Mouse (Mus musculus): ENCODE measurements at regions not wholly inside any gene's neighbourhood (a gene's known extent, or its start where the extent isn't known, plus 50 kb on each side); places are given as distances from the start of the nearest gene placed in this dataset.
"Not testable (repeated sequence)": the region's sequence is repeated elsewhere in the genome, so short reads cannot be mapped to it uniquely, and the experiment has no call there.

GRCm38 (mm10) chr6:68884130-68884529, 1348.5 kb upstream of the Tacstd2 start:
- TF ChIP-seq ZC3H11A (IDR thresholded peaks at IDR 0.05; ENCODE audit: borderline replicate concordance, low read depth, low read length) (no peak), ZNF384 (IDR thresholded peaks at IDR 0.05; ENCODE audit: low read depth, low read length) (no peak), CHD2 (IDR thresholded peaks at IDR 0.05; ENCODE audit: low read depth, low read length) (no peak), MAFK (IDR thresholded peaks at IDR 0.05; ENCODE audit: insufficient read depth, low read depth, low read length) (no peak), HCFC1 (IDR thresholded peaks at IDR 0.05; ENCODE audit: borderline replicate concordance, insufficient read depth, low read length) (no peak)
- no peak overlapping the region for H3K27ac ChIP-seq (ENCODE audit: insufficient read depth, low read depth, low read length, poor library complexity, severe bottlenecking)
- H3K9me3 ChIP-seq (ENCODE audit: control insufficient read depth, insufficient read depth, low read depth, low read length), result no peaks in the 10 kb centered on the region
- in situ Hi-C loops (cut with MboI; ENCODE audit: low sequenced_read_pairs in 2 of 2, unreplicated experiment in 2 of 2), result no loop called here
- no peaks in the 10 kb centered on the region for H3K4me1 ChIP-seq (ENCODE audit: control insufficient read depth in 2 of 2, insufficient read depth in 2 of 2, low read length in 2 of 2, poor library complexity in 1 of 2)
- H3K9ac ChIP-seq (ENCODE audit: insufficient read depth, low read depth, low read length, poor library complexity, severe bottlenecking), result no peak overlapping the region
- H3K36me3 ChIP-seq (ENCODE audit: control insufficient read depth, insufficient read depth, low read length, poor library complexity, severe bottlenecking), result no peaks in the 10 kb centered on the region
- DNase-seq (ENCODE audit: low read depth, low spot score), result no peak
- no peak overlapping the region for H3K4me3 ChIP-seq (ENCODE audit: insufficient read depth in 1 of 2, low read depth in 1 of 2, low read length in 2 of 2, poor library complexity in 1 of 2, severe bottlenecking in 1 of 2)

GRCm38 (mm10) chr6:68852761-68853160, 1317.2 kb upstream of the Tacstd2 start:
- H3K4me1 ChIP-seq (ENCODE audit: control insufficient read depth in 2 of 2, insufficient read depth in 2 of 2, low read length in 2 of 2, poor library complexity in 1 of 2); H3K36me3 ChIP-seq (ENCODE audit: control insufficient read depth, insufficient read depth, low read length, poor library complexity, severe bottlenecking); H3K9me3 ChIP-seq (ENCODE audit: control insufficient read depth, insufficient read depth, low read depth, low read length); H3K27ac ChIP-seq (ENCODE audit: insufficient read depth, low read depth, low read length, poor library complexity, severe bottlenecking); H3K9ac ChIP-seq (ENCODE audit: insufficient read depth, low read depth, low read length, poor library complexity, severe bottlenecking); in situ Hi-C loops (cut with MboI; ENCODE audit: low sequenced_read_pairs in 2 of 2, unreplicated experiment in 2 of 2); H3K4me3 ChIP-seq (ENCODE audit: insufficient read depth in 1 of 2, low read depth in 1 of 2, low read length in 2 of 2, poor library complexity in 1 of 2, severe bottlenecking in 1 of 2): not testable (repeated sequence)
- DNase-seq (ENCODE audit: low read depth, low spot score), result peak; percentile 46

DNA sequence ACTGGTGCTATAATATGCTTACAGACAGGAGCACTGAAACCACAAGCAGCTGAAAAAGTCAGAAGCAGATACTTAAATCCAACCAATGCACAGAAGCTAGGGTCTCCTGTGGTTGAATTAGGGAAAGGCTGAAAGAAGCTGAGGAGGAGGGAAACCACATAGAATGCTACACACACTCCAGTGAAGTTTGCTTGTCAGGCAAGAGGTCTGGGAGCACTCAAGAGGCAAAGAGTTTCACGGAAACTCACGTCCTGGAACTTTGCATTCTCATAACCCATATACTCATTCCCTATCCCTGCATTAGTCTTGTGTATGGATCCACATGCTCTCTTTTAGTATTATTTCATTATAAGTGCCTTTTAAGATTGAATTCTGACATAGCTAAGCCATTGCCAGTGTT, 1316.7 kb upstream of the Tacstd2 start:
- Histone ChIP-seq H3K4me3 (ENCODE audit: insufficient read depth in 1 of 2, low read depth in 1 of 2, low read length in 2 of 2, poor library complexity in 1 of 2, severe bottlenecking in 1 of 2) (no peak overlapping the region), H3K36me3 (ENCODE audit: control insufficient read depth, insufficient read depth, low read length, poor library complexity, severe bottlenecking) (no peaks in the 10 kb centered on the region), H3K4me1 (ENCODE audit: control insufficient read depth in 2 of 2, insufficient read depth in 2 of 2, low read length in 2 of 2, poor library complexity in 1 of 2) (no peaks in the 10 kb centered on the region; a peak in 2 of 4 replicates), H3K9me3 (ENCODE audit: control insufficient read depth, insufficient read depth, low read depth, low read length) (no peaks in the 10 kb centered on the region), H3K27ac (ENCODE audit: insufficient read depth, low read depth, low read length, poor library complexity, severe bottlenecking) (peak overlapping the region; percentile 79), H3K9ac (ENCODE audit: insufficient read depth, low read depth, low read length, poor library complexity, severe bottlenecking) (no peak overlapping the region)
- peak; percentile 27 for DNase-seq (ENCODE audit: low read depth, low spot score)
- TF ChIP-seq HCFC1 (IDR thresholded peaks at IDR 0.05; ENCODE audit: borderline replicate concordance, insufficient read depth, low read length) (no peak), CHD2 (IDR thresholded peaks at IDR 0.05; ENCODE audit: low read depth, low read length) (no peak), ZNF384 (IDR thresholded peaks at IDR 0.05; ENCODE audit: low read depth, low read length) (no peak), ZC3H11A (IDR thresholded peaks at IDR 0.05; ENCODE audit: borderline replicate concordance, low read depth, low read length) (no peak), MAFK (IDR thresholded peaks at IDR 0.05; ENCODE audit: insufficient read depth, low read depth, low read length) (no peak)
- in situ Hi-C loops (cut with MboI; ENCODE audit: low sequenced_read_pairs in 2 of 2, unreplicated experiment in 2 of 2), result no loop called here

DNA sequence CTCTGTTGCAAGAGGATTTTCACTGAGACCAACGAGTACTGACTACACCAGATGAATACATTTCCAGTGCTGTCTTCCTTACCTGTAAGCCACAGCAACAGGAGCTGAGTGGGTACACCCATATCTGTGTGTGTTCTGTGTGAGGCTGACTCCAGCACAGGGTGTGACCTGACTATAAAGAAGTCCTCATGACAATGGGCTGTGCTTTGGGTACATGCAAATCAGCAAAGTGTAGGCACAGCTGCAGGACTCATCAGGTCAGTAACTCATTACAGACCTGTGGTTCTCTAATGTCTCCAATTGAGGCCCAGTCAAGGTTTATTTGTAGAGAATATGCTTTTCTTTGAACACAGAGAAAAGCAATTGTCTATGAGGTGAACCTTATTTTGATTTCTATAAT, 1299.6 kb upstream of the Tacstd2 start:
- H3K27ac ChIP-seq (ENCODE audit: insufficient read depth, low read depth, low read length, poor library complexity, severe bottlenecking), result no peak overlapping the region
- DNase-seq (ENCODE audit: low read depth, low spot score), result no peak
- H3K4me3 ChIP-seq (ENCODE audit: insufficient read depth in 1 of 2, low read depth in 1 of 2, low read length in 2 of 2, poor library complexity in 1 of 2, severe bottlenecking in 1 of 2), result no peak overlapping the region
- in situ Hi-C loops (cut with MboI; ENCODE audit: low sequenced_read_pairs in 2 of 2, unreplicated experiment in 2 of 2), result no loop called here
- no peaks in the 10 kb centered on the region for H3K36me3 ChIP-seq (ENCODE audit: control insufficient read depth, insufficient read depth, low read length, poor library complexity, severe bottlenecking)
- no peak for TF ChIP-seq CHD2 (IDR thresholded peaks at IDR 0.05; ENCODE audit: low read depth, low read length)
- no peak for TF ChIP-seq MAFK (IDR thresholded peaks at IDR 0.05; ENCODE audit: insufficient read depth, low read depth, low read length)
- TF ChIP-seq HCFC1 (IDR thresholded peaks at IDR 0.05; ENCODE audit: borderline replicate concordance, insufficient read depth, low read length), result no peak
- TF ChIP-seq ZC3H11A (IDR thresholded peaks at IDR 0.05; ENCODE audit: borderline replicate concordance, low read depth, low read length), result no peak
- TF ChIP-seq ZNF384 (IDR thresholded peaks at IDR 0.05; ENCODE audit: low read depth, low read length), result no peak
- no peaks in the 10 kb centered on the region for H3K4me1 ChIP-seq (ENCODE audit: control insufficient read depth in 2 of 2, insufficient read depth in 2 of 2, low read length in 2 of 2, poor library complexity in 1 of 2)
- H3K9me3 ChIP-seq (ENCODE audit: control insufficient read depth, insufficient read depth, low read depth, low read length), result no peaks in the 10 kb centered on the region
- no peak overlapping the region for H3K9ac ChIP-seq (ENCODE audit: insufficient read depth, low read depth, low read length, poor library complexity, severe bottlenecking)

DNA sequence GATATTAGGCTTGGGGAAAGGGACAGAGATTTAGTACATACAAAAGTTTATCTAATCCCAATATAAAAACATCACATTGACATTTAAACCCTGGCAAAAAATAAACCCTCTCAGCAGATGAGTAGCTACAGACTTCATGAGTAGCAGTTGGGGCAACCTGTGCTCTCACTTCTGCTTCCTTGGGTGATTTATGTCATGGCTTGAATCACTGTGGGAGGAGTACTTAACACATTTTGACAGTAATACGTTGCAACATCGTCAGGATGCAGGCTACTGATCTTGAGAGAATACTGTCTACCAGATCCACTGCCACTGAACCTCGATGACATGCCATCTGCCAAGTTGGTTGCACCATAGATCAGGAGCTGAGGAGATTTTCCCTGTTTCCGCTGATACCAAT, 1299.0 kb upstream of the Tacstd2 start:
- H3K36me3 ChIP-seq (ENCODE audit: control insufficient read depth, insufficient read depth, low read length, poor library complexity, severe bottlenecking), result no peaks in the 10 kb centered on the region
- no peak overlapping the region for H3K4me3 ChIP-seq (ENCODE audit: insufficient read depth in 1 of 2, low read depth in 1 of 2, low read length in 2 of 2, poor library complexity in 1 of 2, severe bottlenecking in 1 of 2)
- DNase-seq (ENCODE audit: low read depth, low spot score), result no peak
- H3K9me3 ChIP-seq (ENCODE audit: control insufficient read depth, insufficient read depth, low read depth, low read length), result no peaks in the 10 kb centered on the region
- no peak overlapping the region for H3K27ac ChIP-seq (ENCODE audit: insufficient read depth, low read depth, low read length, poor library complexity, severe bottlenecking)
- no peak overlapping the region for H3K9ac ChIP-seq (ENCODE audit: insufficient read depth, low read depth, low read length, poor library complexity, severe bottlenecking)
- in situ Hi-C loops (cut with MboI; ENCODE audit: low sequenced_read_pairs in 2 of 2, unreplicated experiment in 2 of 2), result no loop called here
- TF ChIP-seq HCFC1 (IDR thresholded peaks at IDR 0.05; ENCODE audit: borderline replicate concordance, insufficient read depth, low read length), result no peak
- TF ChIP-seq ZC3H11A (IDR thresholded peaks at IDR 0.05; ENCODE audit: borderline replicate concordance, low read depth, low read length), result no peak
- TF ChIP-seq MAFK (IDR thresholded peaks at IDR 0.05; ENCODE audit: insufficient read depth, low read depth, low read length), result no peak
- no peak for TF ChIP-seq CHD2 (IDR thresholded peaks at IDR 0.05; ENCODE audit: low read depth, low read length)
- no peak for TF ChIP-seq ZNF384 (IDR thresholded peaks at IDR 0.05; ENCODE audit: low read depth, low read length)
- H3K4me1 ChIP-seq (ENCODE audit: control insufficient read depth in 2 of 2, insufficient read depth in 2 of 2, low read length in 2 of 2, poor library complexity in 1 of 2), result no peaks in the 10 kb centered on the region; a peak in 1 of 4 replicates

DNA sequence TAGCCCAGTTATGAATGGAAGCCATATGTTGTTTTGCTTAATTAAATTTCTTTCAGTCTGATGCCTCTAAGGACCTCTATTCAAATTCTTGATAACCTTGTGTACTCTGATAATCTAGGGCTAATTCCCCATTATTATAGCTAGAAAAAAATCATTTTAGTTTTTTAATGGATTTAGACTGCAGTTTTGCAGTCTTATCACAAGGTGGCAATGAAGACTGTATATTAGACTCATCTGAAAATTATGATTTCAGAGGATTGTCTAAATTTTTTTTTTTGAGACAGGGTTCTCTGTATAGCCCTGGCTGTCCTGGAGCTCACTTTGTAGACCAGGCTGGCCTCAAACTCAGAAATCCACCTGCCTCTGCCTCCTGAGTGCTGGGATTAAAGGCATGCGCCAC, 1292.9 kb upstream of the Tacstd2 start:
- H3K4me1 ChIP-seq (ENCODE audit: control insufficient read depth in 2 of 2, insufficient read depth in 2 of 2, low read length in 2 of 2, poor library complexity in 1 of 2); H3K9me3 ChIP-seq (ENCODE audit: control insufficient read depth, insufficient read depth, low read depth, low read length); H3K9ac ChIP-seq (ENCODE audit: insufficient read depth, low read depth, low read length, poor library complexity, severe bottlenecking); H3K36me3 ChIP-seq (ENCODE audit: control insufficient read depth, insufficient read depth, low read length, poor library complexity, severe bottlenecking); DNase-seq (ENCODE audit: low read depth, low spot score); in situ Hi-C loops (cut with MboI; ENCODE audit: low sequenced_read_pairs in 2 of 2, unreplicated experiment in 2 of 2); H3K4me3 ChIP-seq (ENCODE audit: insufficient read depth in 1 of 2, low read depth in 1 of 2, low read length in 2 of 2, poor library complexity in 1 of 2, severe bottlenecking in 1 of 2); H3K27ac ChIP-seq (ENCODE audit: insufficient read depth, low read depth, low read length, poor library complexity, severe bottlenecking): not testable (repeated sequence)
